Mouse (Mus musculus): ENCODE data around the gene Samd10.

DNA sequence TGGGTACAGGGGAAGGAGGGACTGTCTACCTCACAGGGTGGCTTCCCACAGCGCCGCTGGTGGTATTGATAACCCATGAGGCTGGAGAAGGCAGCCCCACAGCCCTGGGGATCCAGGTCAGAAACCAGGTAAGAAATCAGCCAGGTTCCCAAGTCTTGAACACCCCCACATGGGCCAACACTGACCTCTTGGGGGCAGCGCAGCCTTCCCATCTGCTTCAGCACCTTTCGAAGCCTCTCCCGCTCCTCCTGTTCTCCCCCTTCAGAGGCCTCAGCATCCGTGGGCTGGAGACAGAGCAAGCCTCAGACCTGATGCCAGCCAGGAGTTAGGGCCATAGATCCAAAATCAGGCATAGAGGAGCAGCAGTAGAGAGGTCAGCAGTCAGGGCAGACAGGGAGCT, 11.2 kb downstream of the Samd10 start:
- TF ChIP-seq CTCF (IDR thresholded peaks at IDR 0.05; ENCODE audit: low read depth) = peak; percentile 34; the same call in 1 of the 2 replicates
- TF ChIP-seq EP300 (IDR thresholded peaks at IDR 0.05; ENCODE audit: low read depth) = no peak
